Mouse (Mus musculus) liver, embryonic 15.5 days (tissue): ENCODE data around the gene Tph2. TPM values are rescaled to one million over a fixed set of nuclear protein-coding genes. Genes with fewer than 3 reads are reported as not detected.
A peak's percentile ranks its signal among the peaks of the same experiment; 100 is the strongest.

Source experiments
- ATAC-seq: fragments of 200-750 bp; cut with Nextera tagmentation; 2 replicates; pipeline ENCODE4 v1.8.0; 2017; ENCODE audit warnings: moderate number of reproducible peaks, mild to moderate bottlenecking, moderate library complexity; ENCODE audit not compliant: insufficient read depth
- H3K27ac ChIP-seq: fragments of 300-500 bp; sonication (generic); replicated peaks from 2 replicates; pipeline ENCODE4 v1.5.1; 2015; ENCODE audit warnings: mild to moderate bottlenecking, inconsistent platforms
- H3K27me3 ChIP-seq: fragments of 300-500 bp; sonication (generic); 2 replicates; pipeline ENCODE4 v1.6.1; 2015; ENCODE audit warnings: mild to moderate bottlenecking, inconsistent platforms
- H3K36me3 ChIP-seq: fragments of 300-500 bp; sonication (generic); replicated peaks from 2 replicates; pipeline ENCODE4 v1.6.1; 2015; ENCODE audit warnings: moderate library complexity, mild to moderate bottlenecking, inconsistent platforms
- H3K4me1 ChIP-seq: fragments of 300-500 bp; sonication (generic); replicated peaks from 2 replicates; pipeline ENCODE4 v1.6.1; 2015; ENCODE audit warnings: inconsistent platforms
- H3K4me2 ChIP-seq: fragments of 300-500 bp; sonication (generic); 2 replicates; pipeline ENCODE4 v1.6.1; 2015; ENCODE audit warnings: moderate library complexity, mild to moderate bottlenecking, inconsistent platforms
- H3K4me3 ChIP-seq: fragments of 300-500 bp; sonication (generic); replicated peaks from 2 replicates; pipeline ENCODE4 v1.5.1; 2015; ENCODE audit warnings: mild to moderate bottlenecking, inconsistent platforms
- H3K9ac ChIP-seq: fragments of 300-500 bp; sonication (generic); 2 replicates; pipeline ENCODE4 v1.6.1; 2015; ENCODE audit warnings: moderate library complexity, mild to moderate bottlenecking, inconsistent platforms
- H3K9me3 ChIP-seq: fragments of 300-500 bp; sonication (generic); replicated peaks from 2 replicates; pipeline ENCODE4 v1.6.1; 2016; ENCODE audit warnings: inconsistent platforms
- WGBS: fragments of 180-500 bp; shearing (Covaris S2); methylation state at CpG from one replicate; pipeline ENCODE4 v1.1.7; 2015; ENCODE audit warnings: mixed read lengths; ENCODE audit not compliant: insufficient replicate concordance; 5-methylcytosine and 5-hydroxymethylcytosine counted together
- polyA plus RNA-seq: library from polyadenylated mRNA; unstranded; fragments of >200 nt; fragmentation: Nextera tagmentation; extraction: Ambion mirVana; gene quantifications from 2 replicates; pipeline ENCODE4 v1.2.1, GENCODE M21; 2015

Gene Tph2
- polyA plus RNA-seq: not detected in 2 replicates

GRCm38 (mm10) chr10:115184697-115185096 lies at the start of gene Tph2:
TSS of gene Tph2 (minus strand) at chr10:115185022.
- H3K9me3 ChIP-seq: no peaks in the 10 kb centered on the region
- H3K36me3 ChIP-seq: no peaks in the 10 kb centered on the region
- WGBS: 6% methylated on average over 9 of the region's 9 CpGs
- H3K4me2 ChIP-seq: no peak within 1 kb of the TSS
- H3K9ac ChIP-seq: no peak within 1 kb of the TSS
- H3K27ac ChIP-seq: no peak within 1 kb of the TSS
- H3K4me1 ChIP-seq: no peaks in the 10 kb centered on the region
- 0 out of 2 replicates have a peak, but pooled peaks have one; percentile 44 for ATAC-seq
- no peaks in the 10 kb centered on the region for H3K27me3 ChIP-seq
- no peak within 1 kb of the TSS for H3K4me3 ChIP-seq

- ATAC-seq: no peak
- H3K36me3 ChIP-seq: peaks cover 47% of the 10 kb centered on the region
- no peak overlapping the region for H3K9ac ChIP-seq
- no peaks in the 10 kb centered on the region for H3K9me3 ChIP-seq
- no peaks in the 10 kb centered on the region for H3K27me3 ChIP-seq
- no peak overlapping the region for H3K4me3 ChIP-seq
- peaks cover 14% of the 10 kb centered on the region for H3K4me1 ChIP-seq
- H3K4me2 ChIP-seq: no peak overlapping the region
- no peak overlapping the region; the same call in 1 of the 2 replicates for H3K27ac ChIP-seq
- WGBS: 67% methylated on average over 3 of the region's 3 CpGs
Observed at GRCm38 (mm10) chr10:115233798-115234197, 49.0 kb upstream of the Tph2 start.

- Histone ChIP-seq H3K27ac (no peak overlapping the region), H3K4me1 (peaks cover 7% of the 10 kb centered on the region), H3K4me3 (no peak overlapping the region), H3K9ac (no peak overlapping the region), H3K4me2 (no peak overlapping the region), H3K36me3 (peaks cover 40% of the 10 kb centered on the region), H3K27me3 (no peaks in the 10 kb centered on the region), H3K9me3 (no peaks in the 10 kb centered on the region)
- ATAC-seq: no peak
- WGBS: 78% methylated on average over 3 of the region's 3 CpGs
Observed at GRCm38 (mm10) chr10:115232513-115232912, 47.7 kb upstream of the Tph2 start.

GRCm38 (mm10) chr10:115229023-115229422 lies 44.2 kb upstream of the Tph2 start:
- H3K4me2 ChIP-seq: no peak overlapping the region
- no peak overlapping the region for H3K4me3 ChIP-seq
- peaks cover 34% of the 10 kb centered on the region for H3K36me3 ChIP-seq
- no peak overlapping the region for H3K9ac ChIP-seq
- H3K4me1 ChIP-seq: no peaks in the 10 kb centered on the region
- no peaks in the 10 kb centered on the region for H3K9me3 ChIP-seq
- no peaks in the 10 kb centered on the region for H3K27me3 ChIP-seq
- ATAC-seq: no peak
- no peak overlapping the region for H3K27ac ChIP-seq
- 74% methylated on average over 9 of the region's 9 CpGs for WGBS

- Histone ChIP-seq H3K4me2 (no peak overlapping the region), H3K9me3 (no peaks in the 10 kb centered on the region), H3K36me3 (peaks cover 23% of the 10 kb centered on the region), H3K27me3 (no peaks in the 10 kb centered on the region), H3K27ac (no peak overlapping the region), H3K4me1 (no peaks in the 10 kb centered on the region), H3K4me3 (no peak overlapping the region), H3K9ac (no peak overlapping the region)
- 84% methylated on average over 7 of the region's 7 CpGs for WGBS
- ATAC-seq: no peak
Observed at GRCm38 (mm10) chr10:115226586-115226985, 41.8 kb upstream of the Tph2 start.

GRCm38 (mm10) chr10:115223845-115224244 lies 39.0 kb upstream of the Tph2 start:
- H3K27ac ChIP-seq: no peak overlapping the region
- ATAC-seq: no peak
- H3K9me3 ChIP-seq: no peaks in the 10 kb centered on the region
- no peak overlapping the region for H3K9ac ChIP-seq
- no peaks in the 10 kb centered on the region for H3K4me1 ChIP-seq
- H3K4me3 ChIP-seq: no peak overlapping the region
- no peak overlapping the region for H3K4me2 ChIP-seq
- H3K27me3 ChIP-seq: no peaks in the 10 kb centered on the region
- H3K36me3 ChIP-seq: peaks cover 33% of the 10 kb centered on the region
- 72% methylated on average over 3 of the region's 3 CpGs for WGBS

- no peaks in the 10 kb centered on the region for H3K27me3 ChIP-seq
- H3K9me3 ChIP-seq: no peaks in the 10 kb centered on the region
- H3K4me1 ChIP-seq: no peaks in the 10 kb centered on the region
- WGBS: 84% methylated on average over 11 of the region's 11 CpGs
- no peak overlapping the region for H3K27ac ChIP-seq
- H3K9ac ChIP-seq: no peak overlapping the region
- no peak overlapping the region for H3K4me3 ChIP-seq
- no peak for ATAC-seq
- peaks cover 71% of the 10 kb centered on the region for H3K36me3 ChIP-seq
- no peak overlapping the region for H3K4me2 ChIP-seq
Observed at GRCm38 (mm10) chr10:115212916-115213580, 28.2 kb upstream of the Tph2 start.

- 68% methylated on average over 3 of the region's 3 CpGs for WGBS
- Histone ChIP-seq H3K27me3 (no peaks in the 10 kb centered on the region), H3K4me2 (no peak overlapping the region), H3K4me3 (no peak overlapping the region), H3K4me1 (no peaks in the 10 kb centered on the region), H3K27ac (no peak overlapping the region), H3K9ac (no peak overlapping the region), H3K9me3 (no peaks in the 10 kb centered on the region), H3K36me3 (peaks cover 56% of the 10 kb centered on the region)
- no peak for ATAC-seq
Observed at GRCm38 (mm10) chr10:115205825-115206224, 21.0 kb upstream of the Tph2 start.

- H3K36me3 ChIP-seq: peaks cover 56% of the 10 kb centered on the region
- no peak for ATAC-seq
Observed at GRCm38 (mm10) chr10:115205284-115205683, 20.5 kb upstream of the Tph2 start.

GRCm38 (mm10) chr10:115191214-115191613 lies 6.4 kb upstream of the Tph2 start:
- Histone ChIP-seq H3K27me3 (no peaks in the 10 kb centered on the region), H3K27ac (no peak overlapping the region), H3K4me2 (no peak overlapping the region), H3K9me3 (no peaks in the 10 kb centered on the region), H3K4me1 (no peaks in the 10 kb centered on the region), H3K9ac (no peak overlapping the region), H3K36me3 (no peaks in the 10 kb centered on the region), H3K4me3 (no peak overlapping the region)
- ATAC-seq: no peak
- 65% methylated on average over 7 of the region's 7 CpGs for WGBS

More at GRCm38 (mm10) chr10:115205284-115205683, 20.5 kb upstream of the Tph2 start:
- WGBS: 29% methylated on average over 1 of the region's 1 CpGs
- Histone ChIP-seq H3K4me2 (no peak overlapping the region), H3K4me1 (no peaks in the 10 kb centered on the region), H3K27ac (no peak overlapping the region), H3K9me3 (no peaks in the 10 kb centered on the region), H3K9ac (no peak overlapping the region), H3K4me3 (no peak overlapping the region), H3K27me3 (no peaks in the 10 kb centered on the region)

- Histone ChIP-seq H3K4me3 (no peak overlapping the region), H3K4me1 (no peaks in the 10 kb centered on the region), H3K27ac (no peak overlapping the region), H3K9me3 (no peaks in the 10 kb centered on the region), H3K9ac (no peak overlapping the region), H3K4me2 (no peak overlapping the region), H3K27me3 (no peaks in the 10 kb centered on the region), H3K36me3 (no peaks in the 10 kb centered on the region)
- no peak for ATAC-seq
- 55% methylated on average over 1 of the region's 1 CpGs for WGBS
Observed at GRCm38 (mm10) chr10:115187390-115187789, 2.6 kb upstream of the Tph2 start.

GRCm38 (mm10) chr10:115181034-115181433 lies 3.8 kb downstream of the Tph2 start:
- H3K9ac ChIP-seq: no peak overlapping the region
- no peak for ATAC-seq
- no peak overlapping the region for H3K27ac ChIP-seq
- H3K9me3 ChIP-seq: no peaks in the 10 kb centered on the region
- H3K36me3 ChIP-seq: no peaks in the 10 kb centered on the region
- H3K4me2 ChIP-seq: no peak overlapping the region
- H3K4me1 ChIP-seq: no peaks in the 10 kb centered on the region
- H3K27me3 ChIP-seq: no peaks in the 10 kb centered on the region
- WGBS: 59% methylated on average over 3 of the region's 3 CpGs
- H3K4me3 ChIP-seq: no peak overlapping the region
